Mouse (Mus musculus): ENCODE measurements around the gene Ccnjl. TPM values are rescaled to one million over a fixed set of nuclear protein-coding genes. Genes with fewer than 3 reads are reported as not detected.

Ccnjl gene
- polyA plus RNA-seq, 2 experiments from 2014 or later: 0.24 TPM; not detected in 1

GRCm38 (mm10) chr11:43569595-43569994, 41.0 kb downstream of the Ccnjl start:
- no peak for ATAC-seq

GRCm38 (mm10) chr11:43575061-43575375, 46.4 kb downstream of the Ccnjl start:
- no peak for ATAC-seq

GRCm38 (mm10) chr11:43575376-43576151, 47.0 kb downstream of the Ccnjl start:
- ATAC-seq: no peak

- ATAC-seq: no peak
Measured at GRCm38 (mm10) chr11:43577713-43578478, 49.3 kb downstream of the Ccnjl start.

- no peak for ATAC-seq
Measured at GRCm38 (mm10) chr11:43585211-43586005, 56.8 kb downstream of the Ccnjl start.

- ATAC-seq: no peak
Measured at GRCm38 (mm10) chr11:43586324-43587090, 57.9 kb downstream of the Ccnjl start, which contains the start of gene 4933415A04Rik. 4933415A04Rik (plus strand) TSS chr11:43587040.

- no peak for ATAC-seq
Measured at GRCm38 (mm10) chr11:43589530-43590072, 61.0 kb downstream of the Ccnjl start.

- ATAC-seq: no peak
Measured at GRCm38 (mm10) chr11:43601440-43601839, 72.9 kb downstream of the Ccnjl start, which contains the start of gene Fabp6. Fabp6 (minus strand) TSS chr11:43601540.

- no peak for ATAC-seq
Measured at GRCm38 (mm10) chr11:43604207-43604606, 75.6 kb downstream of the Ccnjl start.

- no peak for ATAC-seq
Measured at GRCm38 (mm10) chr11:43604891-43605290, 76.3 kb downstream of the Ccnjl start.

- no peak for ATAC-seq
Measured at GRCm38 (mm10) chr11:43605859-43606258, 77.3 kb downstream of the Ccnjl start.

- no peak for ATAC-seq
Measured at GRCm38 (mm10) chr11:43608440-43608839, 79.9 kb downstream of the Ccnjl start.

- no peak for ATAC-seq
Measured at GRCm38 (mm10) chr11:43610006-43610661, 81.5 kb downstream of the Ccnjl start.

- ATAC-seq: no peak
Measured at GRCm38 (mm10) chr11:43610662-43611033, 82.1 kb downstream of the Ccnjl start.

- ATAC-seq: no peak
Measured at GRCm38 (mm10) chr11:43612834-43613488, 84.4 kb downstream of the Ccnjl start.

GRCm38 (mm10) chr11:43617924-43618323, 89.3 kb downstream of the Ccnjl start:
- ATAC-seq: no peak

GRCm38 (mm10) chr11:43618403-43618802, 89.8 kb downstream of the Ccnjl start:
- no peak for ATAC-seq

- no peak for ATAC-seq
Measured at GRCm38 (mm10) chr11:43621769-43622168, 93.2 kb downstream of the Ccnjl start.

GRCm38 (mm10) chr11:43624341-43624740, 95.8 kb downstream of the Ccnjl start:
- ATAC-seq: no peak

- ATAC-seq: no peak
Measured at GRCm38 (mm10) chr11:43626300-43626926, 97.8 kb downstream of the Ccnjl start.
